Mouse (Mus musculus) thymus, adult 2 months (tissue): ENCODE results near the gene Sass6.

Source experiments
- CTCF ChIP-seq: fragments of 200-500 bp; IDR thresholded peaks from 2 replicates; pipeline ENCODE4 v1.5.1; 2012; ENCODE audit warnings: mild to moderate bottlenecking, control low read depth, low read length, moderate library complexity, borderline replicate concordance; ENCODE audit not compliant: control insufficient read depth, poor library complexity, insufficient read depth; ENCODE audit errors: extremely low read depth
- POLR2A ChIP-seq: fragments of 200-500 bp; IDR thresholded peaks from 2 replicates; pipeline ENCODE4 v1.6.1; 2012; ENCODE audit warnings: mild to moderate bottlenecking, low read length, control low read depth, moderate library complexity; ENCODE audit not compliant: control insufficient read depth, poor library complexity, insufficient read depth; ENCODE audit errors: extremely low read depth

- TF ChIP-seq CTCF (no peak), POLR2A (no peak)
These were observed 4.9 kb downstream of the Sass6 start for GRCm38 (mm10) chr3:116599705-116600104.
